Comparison of ENCODE assay signal across 1 mouse cellular context in the genomic region with DNA sequence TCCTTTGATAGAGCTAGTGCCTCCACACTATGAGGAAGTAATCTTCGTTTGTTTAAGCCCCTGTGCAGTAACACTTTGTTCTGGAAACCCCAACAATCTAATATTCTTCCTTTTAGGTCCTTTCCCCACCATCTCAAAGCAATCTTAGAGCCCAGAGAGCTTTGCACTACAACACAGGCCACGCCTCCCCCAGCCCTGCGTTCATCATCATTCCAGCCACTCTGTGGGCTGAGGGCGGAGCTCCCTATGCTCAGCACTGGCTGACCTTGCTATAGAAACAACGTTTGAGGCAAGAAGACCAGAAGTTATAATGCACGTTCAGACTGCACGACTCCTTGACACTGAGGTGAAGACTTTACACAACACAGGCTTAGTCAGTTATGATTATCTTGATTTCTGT.
TF ChIP-seq lines count a peak whose summit lies in the region.

No protein-coding gene starts in this region.

TF ChIP-seq in CH12.LX, 34 proteins besides CTCF, POLR2A, EP300 and RAD21:
- no peak for TF ChIP-seq MAZ (IDR thresholded peaks at IDR 0.05; ENCODE audit: low read depth, low read length)
- no peak for TF ChIP-seq PAX5 (IDR thresholded peaks at IDR 0.05; ENCODE audit: low read length)
- TF ChIP-seq POLR2AphosphoS2 (IDR thresholded peaks at IDR 0.05; ENCODE audit: low read depth, low read length) = no peak
- no peak for TF ChIP-seq NELFE (IDR thresholded peaks at IDR 0.05; ENCODE audit: low read depth, low read length)
- TF ChIP-seq ZC3H11A (IDR thresholded peaks at IDR 0.05; ENCODE audit: low read depth, low read length) = no peak
- TF ChIP-seq MEF2A (IDR thresholded peaks at IDR 0.05; ENCODE audit: borderline replicate concordance, low read depth, low read length) = no peak
- TF ChIP-seq KAT2A (IDR thresholded peaks at IDR 0.05; ENCODE audit: insufficient replicate concordance, low read length) = no peak
- no peak for TF ChIP-seq BHLHE40 (IDR thresholded peaks at IDR 0.05; ENCODE audit: low read depth, low read length)
- TF ChIP-seq USF2 (conservative IDR thresholded peaks at IDR 0.05; ENCODE audit: low read depth, low read length) = no peak
- TF ChIP-seq ETS1 (conservative IDR thresholded peaks at IDR 0.05; ENCODE audit: low read depth, low read length) = no peak
- no peak for TF ChIP-seq SIN3A (IDR thresholded peaks at IDR 0.05; ENCODE audit: low read length)
- TF ChIP-seq CHD2 (IDR thresholded peaks at IDR 0.05; ENCODE audit: low read length) = no peak
- no peak for TF ChIP-seq UBTF (IDR thresholded peaks at IDR 0.05; ENCODE audit: low read depth, low read length)
- no peak for TF ChIP-seq E2F4 (IDR thresholded peaks at IDR 0.05; ENCODE audit: insufficient replicate concordance, low read depth, low read length)
- no peak for TF ChIP-seq MYC (IDR thresholded peaks at IDR 0.05; ENCODE audit: low read depth, low read length)
- TF ChIP-seq HCFC1 (IDR thresholded peaks at IDR 0.05; ENCODE audit: low read depth, low read length) = no peak
- TF ChIP-seq TCF12 (IDR thresholded peaks at IDR 0.05; ENCODE audit: low read depth, low read length) = no peak
